Mouse (Mus musculus) thymus, adult 2 months (tissue): ENCODE results near the gene Shank2.

Experiments used
- CTCF ChIP-seq: fragments of 200-500 bp; IDR thresholded peaks from 2 replicates; pipeline ENCODE4 v1.5.1; 2012; ENCODE audit warnings: mild to moderate bottlenecking, control low read depth, low read length, moderate library complexity, borderline replicate concordance; ENCODE audit not compliant: control insufficient read depth, poor library complexity, insufficient read depth; ENCODE audit errors: extremely low read depth
- POLR2A ChIP-seq: fragments of 200-500 bp; IDR thresholded peaks from 2 replicates; pipeline ENCODE4 v1.6.1; 2012; ENCODE audit warnings: mild to moderate bottlenecking, low read length, control low read depth, moderate library complexity; ENCODE audit not compliant: control insufficient read depth, poor library complexity, insufficient read depth; ENCODE audit errors: extremely low read depth

- TF ChIP-seq POLR2A: no peak
- no peak for TF ChIP-seq CTCF
Measured at GRCm38 (mm10) chr7:144246271-144246670, 244.5 kb downstream of the Shank2 start.
